Mouse (Mus musculus): ENCODE data around the gene Sowaha.

GRCm38 (mm10) chr11:53479783-53480301 is at the start of gene Sowaha, which contains the start of gene Gm9945:
- TF ChIP-seq CTCF (IDR thresholded peaks at IDR 0.05; ENCODE audit: insufficient read depth, low read length) (no peak), POLR2A (IDR thresholded peaks at IDR 0.05; ENCODE audit: borderline replicate concordance, extremely low read depth, low read depth, low read length) (no peak)

Measured in lung, adult 2 months (tissue).